Mouse (Mus musculus) limb, embryonic 12.5 days (tissue): ENCODE measurements around the gene Kcna10. TPM values are rescaled to one million over a fixed set of nuclear protein-coding genes. Genes with fewer than 3 reads are reported as not detected.

ENCODE experiments used
- ATAC-seq: fragments of 200-750 bp; cut with Nextera tagmentation; 2 replicates; pipeline ENCODE4 v1.8.0; 2017; ENCODE audit warnings: low read depth, moderate TSS enrichment; ENCODE audit not compliant: insufficient number of reproducible peaks, insufficient read depth, low FRiP score, low TSS enrichment
- H3K27ac ChIP-seq: fragments of 300-500 bp; sonication (generic); 2 replicates; pipeline ENCODE4 v1.5.1; 2016; ENCODE audit warnings: mild to moderate bottlenecking, moderate library complexity
- H3K27me3 ChIP-seq: fragments of 300-500 bp; sonication (generic); 2 replicates; pipeline ENCODE4 v1.6.1; 2016; ENCODE audit warnings: mild to moderate bottlenecking, moderate library complexity
- H3K36me3 ChIP-seq: fragments of 300-500 bp; sonication (generic); 2 replicates; pipeline ENCODE4 v1.6.1; 2016; ENCODE audit warnings: mild to moderate bottlenecking, moderate library complexity
- H3K4me1 ChIP-seq: fragments of 300-500 bp; sonication (generic); replicated peaks from 2 replicates; pipeline ENCODE4 v1.6.1; 2016
- H3K4me2 ChIP-seq: fragments of 300-500 bp; sonication (generic); 2 replicates; pipeline ENCODE4 v1.6.1; 2016; ENCODE audit warnings: mild to moderate bottlenecking, moderate library complexity
- H3K4me3 ChIP-seq: fragments of 300-500 bp; sonication (generic); replicated peaks from 2 replicates; pipeline ENCODE4 v1.5.1; 2016; ENCODE audit warnings: mild to moderate bottlenecking
- H3K9ac ChIP-seq: fragments of 300-500 bp; sonication (generic); replicated peaks from 2 replicates; pipeline ENCODE4 v1.6.1; 2016; ENCODE audit warnings: mild to moderate bottlenecking, moderate library complexity
- H3K9me3 ChIP-seq: fragments of 300-500 bp; sonication (generic); 2 replicates; pipeline ENCODE4 v1.6.1; 2016; ENCODE audit warnings: mild to moderate bottlenecking, moderate library complexity
- WGBS: fragments of 180-500 bp; shearing (Covaris S2); methylation state at CpG from one replicate; pipeline ENCODE4 v1.1.7; 2016; 5-methylcytosine and 5-hydroxymethylcytosine counted together
- polyA plus RNA-seq: library from polyadenylated mRNA; unstranded; fragments of >200 nt; fragmentation: Nextera tagmentation; extraction: Ambion mirVana; gene quantifications from 2 replicates; pipeline ENCODE4 v1.2.1, GENCODE M21; 2016

Gene Kcna10
- polyA plus RNA-seq, 1 experiment from 2014 or later, result not detected

DNA sequence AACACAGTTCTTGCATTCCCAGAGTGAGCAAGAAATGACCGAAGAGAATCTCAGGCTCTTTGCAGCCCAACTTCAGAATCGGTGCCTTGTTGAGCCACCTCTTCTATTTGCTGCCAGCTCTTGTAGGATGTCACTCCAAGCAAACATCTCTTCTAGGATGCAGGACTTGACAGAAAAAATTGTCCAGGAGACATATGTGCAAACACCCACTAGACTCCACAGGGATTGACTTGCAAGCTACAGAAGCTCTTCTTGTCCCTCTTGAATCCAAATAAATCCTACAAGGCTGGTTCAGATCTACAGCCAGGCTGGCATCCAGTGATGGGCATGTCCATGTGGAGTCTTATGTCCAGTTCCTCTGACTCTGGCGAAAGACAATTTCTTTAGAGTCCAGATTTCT is 21.6 kb downstream of the Kcna10 start:
- H3K4me2 ChIP-seq, result no peak overlapping the region
- H3K27ac ChIP-seq, result no peak overlapping the region
- no peak for ATAC-seq
- no peaks in the 10 kb centered on the region for H3K36me3 ChIP-seq
- no peak overlapping the region for H3K4me3 ChIP-seq
- H3K9ac ChIP-seq, result no peak overlapping the region
- no peaks in the 10 kb centered on the region for H3K27me3 ChIP-seq
- WGBS, result 82% methylated on average over 3 of the region's 3 CpGs
- no peaks in the 10 kb centered on the region for H3K9me3 ChIP-seq
- no peaks in the 10 kb centered on the region for H3K4me1 ChIP-seq

DNA sequence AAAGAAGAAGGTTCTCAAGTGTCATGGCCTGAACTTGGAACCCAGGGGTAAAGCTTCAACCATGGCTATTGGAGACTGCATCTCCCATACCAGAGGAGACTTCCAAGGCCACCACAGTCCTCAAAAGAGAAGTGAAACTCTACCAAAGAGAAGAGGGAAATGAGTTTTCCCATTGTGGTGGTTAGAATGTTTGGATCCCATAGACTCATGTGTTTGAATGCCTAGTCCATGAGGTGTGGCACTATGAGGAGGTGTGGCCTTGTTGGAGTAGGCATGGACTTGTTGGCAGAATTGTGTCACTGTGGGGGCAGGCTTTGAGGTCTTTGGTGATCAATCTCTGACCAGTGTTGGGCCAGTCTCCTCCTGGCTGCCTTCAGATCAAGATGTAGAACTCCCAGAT is 22.3 kb downstream of the Kcna10 start:
- Histone ChIP-seq H3K9me3 (no peaks in the 10 kb centered on the region), H3K9ac (no peak overlapping the region), H3K27me3 (no peaks in the 10 kb centered on the region), H3K27ac (no peak overlapping the region), H3K36me3 (no peaks in the 10 kb centered on the region), H3K4me1 (no peaks in the 10 kb centered on the region), H3K4me3 (no peak overlapping the region), H3K4me2 (no peak overlapping the region)
- ATAC-seq, result no peak

DNA sequence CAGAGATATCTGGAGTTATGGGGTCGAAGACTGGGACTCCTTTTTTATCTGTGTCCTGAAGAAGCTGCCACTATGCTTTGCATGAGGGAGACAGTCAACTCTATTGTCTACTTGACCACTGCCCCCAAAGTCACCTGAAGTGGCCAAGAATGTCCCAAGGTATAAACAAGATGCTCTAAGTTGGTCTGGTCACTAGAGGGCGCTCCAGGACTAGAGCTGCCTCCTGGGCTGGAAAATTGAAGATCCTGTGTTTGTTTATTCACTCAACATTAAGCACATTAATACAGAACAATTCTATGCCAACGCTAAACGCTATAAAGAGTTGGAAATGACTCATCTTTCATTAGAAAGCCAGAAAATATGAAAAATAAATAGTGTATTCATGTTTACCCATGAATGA is 23.1 kb downstream of the Kcna10 start:
- Histone ChIP-seq H3K9ac (no peak overlapping the region), H3K27me3 (no peaks in the 10 kb centered on the region), H3K4me1 (no peaks in the 10 kb centered on the region), H3K36me3 (no peaks in the 10 kb centered on the region), H3K9me3 (no peaks in the 10 kb centered on the region), H3K4me2 (no peak overlapping the region), H3K4me3 (no peak overlapping the region), H3K27ac (no peak overlapping the region)
- ATAC-seq, result no peak
- 13% methylated on average over 4 of the region's 4 CpGs for WGBS

DNA sequence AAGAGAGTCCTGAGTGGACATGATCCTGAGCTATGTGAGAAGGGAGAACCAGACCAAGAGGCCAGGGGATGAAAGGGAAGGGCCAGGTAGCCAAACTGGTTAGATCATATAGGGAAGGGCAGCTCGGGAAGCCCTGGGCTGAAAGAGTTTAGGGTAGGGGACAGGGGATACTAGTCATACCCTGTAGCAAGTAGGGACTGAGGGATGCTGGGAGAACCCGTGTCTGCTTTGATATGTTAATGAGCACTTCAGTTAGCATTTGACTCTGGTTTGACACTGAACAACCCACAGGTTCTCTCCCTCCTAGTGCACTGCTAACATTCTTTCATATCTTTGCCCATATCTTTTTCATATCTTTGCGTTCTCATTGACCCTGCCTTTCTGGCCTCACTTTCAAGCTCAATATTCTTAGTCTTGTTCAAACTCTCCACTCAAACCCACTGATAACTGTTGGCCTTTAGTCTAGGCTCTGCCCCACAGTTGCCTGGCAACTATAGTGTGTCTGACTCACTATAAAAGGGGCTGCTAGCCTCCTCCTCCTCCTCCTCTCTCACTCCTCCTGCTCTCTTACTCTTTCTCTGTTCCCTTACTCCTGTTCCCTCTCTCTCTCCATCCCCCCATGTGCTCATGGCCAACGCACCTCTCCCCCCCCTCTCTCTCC is 23.8 kb downstream of the Kcna10 start:
- Histone ChIP-seq H3K27me3 (no peaks in the 10 kb centered on the region), H3K27ac (no peak overlapping the region), H3K4me1 (no peaks in the 10 kb centered on the region), H3K36me3 (no peaks in the 10 kb centered on the region), H3K9me3 (no peaks in the 10 kb centered on the region), H3K4me3 (no peak overlapping the region), H3K4me2 (no peak overlapping the region), H3K9ac (no peak overlapping the region)
- 48% methylated on average over 4 of the region's 4 CpGs for WGBS
- no peak for ATAC-seq

DNA sequence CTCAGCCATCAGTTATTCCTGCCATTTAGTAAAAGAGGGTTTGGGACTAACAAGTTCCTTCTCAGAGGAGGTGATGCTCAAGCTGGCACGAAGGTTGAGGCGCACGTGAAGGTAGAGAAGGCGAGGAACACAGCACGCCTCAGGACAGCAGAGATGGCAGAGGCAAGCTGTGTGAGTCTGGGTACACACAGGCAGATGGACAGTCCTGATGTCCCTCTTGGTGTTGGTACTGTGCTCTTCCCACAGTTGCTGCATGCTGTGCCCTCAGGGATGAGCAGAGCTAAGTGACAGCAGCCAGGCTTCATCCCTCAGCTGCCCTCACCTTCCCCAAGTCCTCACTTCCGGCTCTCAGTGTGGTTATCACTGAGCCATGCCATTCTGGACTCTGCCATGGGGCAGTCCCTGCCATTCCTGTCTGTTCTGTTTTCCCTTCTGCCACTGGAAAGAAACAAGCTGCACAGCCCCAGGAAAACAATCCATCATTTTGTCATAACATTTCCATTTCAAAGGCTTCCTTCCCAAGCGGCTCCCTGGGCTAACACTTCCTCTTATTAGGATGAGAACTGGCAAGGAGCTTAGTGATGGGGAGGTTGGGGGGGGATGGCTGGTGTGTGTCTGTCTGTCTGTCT is 24.9 kb downstream of the Kcna10 start:
- no peaks in the 10 kb centered on the region for H3K36me3 ChIP-seq
- 63% methylated on average over 7 of the region's 7 CpGs for WGBS
- no peak overlapping the region for H3K4me2 ChIP-seq
- H3K27me3 ChIP-seq, result no peaks in the 10 kb centered on the region
- no peaks in the 10 kb centered on the region for H3K9me3 ChIP-seq
- H3K4me1 ChIP-seq, result no peaks in the 10 kb centered on the region
- no peak overlapping the region for H3K27ac ChIP-seq
- no peak overlapping the region for H3K9ac ChIP-seq
- H3K4me3 ChIP-seq, result no peak overlapping the region
- no peak for ATAC-seq

DNA sequence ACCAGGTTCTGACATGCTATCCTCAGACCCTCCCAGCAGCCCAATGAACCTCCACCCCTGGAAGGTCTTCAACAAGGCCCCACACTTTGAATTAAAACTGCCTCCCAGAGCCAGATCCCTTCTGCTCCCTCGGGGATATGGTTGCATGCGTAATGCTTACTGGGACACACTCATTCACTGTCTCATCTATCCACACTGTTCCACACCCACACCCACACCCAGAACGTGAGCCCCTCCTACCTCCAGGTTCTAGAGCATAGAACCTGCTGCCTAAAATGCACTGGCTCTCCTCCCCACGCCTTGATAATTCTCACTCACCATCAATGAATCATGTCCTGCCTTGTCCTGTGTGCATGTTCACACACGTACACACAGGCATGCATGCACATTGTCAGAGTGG is 31.8 kb downstream of the Kcna10 start:
- no peaks in the 10 kb centered on the region for H3K4me1 ChIP-seq
- H3K36me3 ChIP-seq, result no peaks in the 10 kb centered on the region
- no peak for ATAC-seq
- no peaks in the 10 kb centered on the region; the same call in 1 of the 2 replicates for H3K27me3 ChIP-seq
- no peak overlapping the region for H3K27ac ChIP-seq
- H3K4me3 ChIP-seq, result no peak overlapping the region
- H3K9ac ChIP-seq, result no peak overlapping the region
- 81% methylated on average over 5 of the region's 5 CpGs for WGBS
- H3K4me2 ChIP-seq, result no peak overlapping the region
- H3K9me3 ChIP-seq, result no peaks in the 10 kb centered on the region

DNA sequence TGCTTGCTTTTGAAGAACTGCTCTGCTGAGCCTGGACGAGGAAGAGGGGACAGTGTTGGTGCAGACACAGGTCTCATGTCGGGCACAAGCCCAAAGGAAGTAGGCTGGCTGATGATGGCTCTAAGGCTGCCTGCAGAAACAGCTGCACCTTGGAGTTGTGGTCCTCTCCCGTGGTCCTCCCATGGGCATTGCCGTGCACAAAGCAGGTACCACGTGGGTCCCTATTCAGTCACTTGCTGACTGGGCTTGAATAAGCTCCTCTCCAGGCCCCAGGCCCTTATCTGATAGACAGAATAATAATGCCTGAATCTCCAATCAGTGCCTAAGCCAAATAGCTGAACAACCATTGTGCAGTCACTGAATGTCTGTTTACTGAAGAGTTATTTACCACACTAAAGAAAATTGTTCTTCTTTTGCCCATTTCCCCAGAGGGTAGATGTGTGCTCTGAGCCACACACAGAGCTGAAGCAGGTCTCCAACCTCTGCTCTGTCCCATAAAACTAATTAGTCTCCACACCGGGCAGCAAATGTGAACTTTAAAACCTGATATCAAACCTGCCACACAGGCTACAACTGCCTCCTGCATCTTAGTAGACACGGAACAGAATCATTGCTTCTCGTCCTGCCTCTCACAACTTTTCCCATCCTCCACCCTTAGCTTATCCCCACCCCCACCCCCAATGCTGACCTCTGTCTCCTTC is 33.7 kb downstream of the Kcna10 start:
- no peak overlapping the region for H3K27ac ChIP-seq
- no peak overlapping the region for H3K4me2 ChIP-seq
- H3K27me3 ChIP-seq, result no peaks in the 10 kb centered on the region; the same call in 1 of the 2 replicates
- ATAC-seq, result no peak
- no peaks in the 10 kb centered on the region for H3K9me3 ChIP-seq
- no peak overlapping the region for H3K4me3 ChIP-seq
- no peaks in the 10 kb centered on the region for H3K4me1 ChIP-seq
- no peak overlapping the region for H3K9ac ChIP-seq
- H3K36me3 ChIP-seq, result no peaks in the 10 kb centered on the region
- WGBS, result 66% methylated on average over 8 of the region's 8 CpGs

DNA sequence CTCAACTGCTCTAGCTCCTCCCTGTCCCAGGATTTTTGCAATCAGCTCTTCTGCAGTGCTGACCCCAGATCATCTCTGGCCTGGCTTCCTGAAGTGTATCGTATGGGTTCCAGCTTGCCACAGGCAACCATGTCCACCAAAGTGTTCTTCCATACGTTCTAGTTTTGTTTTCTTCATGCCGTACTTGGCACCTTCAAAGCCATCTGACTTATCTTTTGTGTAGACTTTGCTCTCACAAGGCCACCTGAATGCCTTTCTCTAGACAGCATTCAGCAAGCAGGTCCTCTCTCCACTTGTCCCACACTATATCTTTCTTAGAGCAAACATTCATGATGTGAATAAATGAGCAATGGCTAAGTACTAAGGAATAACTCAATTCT is 34.2 kb downstream of the Kcna10 start:
- no peaks in the 10 kb centered on the region for H3K4me1 ChIP-seq
- H3K9ac ChIP-seq, result no peak overlapping the region
- H3K27ac ChIP-seq, result no peak overlapping the region
- no peak for ATAC-seq
- H3K4me3 ChIP-seq, result no peak overlapping the region
- no peak overlapping the region for H3K4me2 ChIP-seq
- no peaks in the 10 kb centered on the region; the same call in 1 of the 2 replicates for H3K27me3 ChIP-seq
- no peaks in the 10 kb centered on the region for H3K9me3 ChIP-seq
- no peaks in the 10 kb centered on the region for H3K36me3 ChIP-seq
- 84% methylated on average over 3 of the region's 3 CpGs for WGBS

DNA sequence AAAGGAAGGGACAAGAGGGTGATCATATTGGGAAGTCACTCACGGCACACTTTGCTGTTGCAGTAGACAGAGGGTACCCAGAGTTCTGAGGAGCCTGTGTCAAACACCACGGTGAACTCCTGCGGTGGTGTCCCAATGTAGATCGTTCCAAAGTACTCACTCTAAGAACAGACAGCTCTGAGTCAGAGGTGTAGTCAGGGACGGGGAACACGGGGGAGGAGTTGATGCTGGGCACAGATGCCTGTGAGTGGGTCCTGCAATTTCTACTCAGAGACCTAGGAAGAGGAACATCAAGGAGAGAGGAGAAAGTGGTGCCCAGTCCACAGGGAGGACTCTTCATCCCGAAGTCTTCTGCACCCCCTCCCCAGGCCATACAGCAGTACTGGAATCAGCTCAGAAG is 35.7 kb downstream of the Kcna10 start:
- no peak overlapping the region for H3K4me3 ChIP-seq
- no peak overlapping the region for H3K4me2 ChIP-seq
- H3K4me1 ChIP-seq, result no peaks in the 10 kb centered on the region
- no peaks in the 10 kb centered on the region for H3K9me3 ChIP-seq
- no peaks in the 10 kb centered on the region for H3K36me3 ChIP-seq
- H3K9ac ChIP-seq, result no peak overlapping the region
- WGBS, result 92% methylated on average over 7 of the region's 7 CpGs
- H3K27me3 ChIP-seq, result no peaks in the 10 kb centered on the region; the same call in 1 of the 2 replicates
- ATAC-seq, result no peak
- H3K27ac ChIP-seq, result no peak overlapping the region

DNA sequence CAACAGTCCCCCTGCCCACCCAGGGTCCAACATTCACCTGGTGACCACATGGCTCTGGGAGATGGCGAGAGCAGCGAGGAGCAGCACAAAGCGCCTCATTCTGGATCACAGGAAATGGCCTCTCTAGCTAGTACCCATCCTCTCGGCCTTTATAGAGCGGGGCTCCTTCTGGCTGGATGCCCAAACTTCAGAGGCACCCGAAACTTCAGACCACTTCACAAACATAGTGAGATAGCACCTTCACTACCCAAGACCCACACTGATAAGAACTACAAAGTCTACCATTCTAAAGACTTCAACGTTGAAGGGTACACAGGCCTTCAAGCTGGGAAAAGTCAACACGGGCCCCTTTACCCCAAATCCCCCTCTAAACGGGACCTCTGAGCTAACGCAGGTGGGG is 38.8 kb downstream of the Kcna10 start, which contains the start of gene Cym:
Cym (minus strand) TSS at position 125 of the 400 bp plus-strand sequence.
- no peak for ATAC-seq
- no peak within 1 kb of the TSS for H3K9ac ChIP-seq
- no peak within 1 kb of the TSS for H3K27ac ChIP-seq
- H3K4me2 ChIP-seq, result no peak within 1 kb of the TSS
- 82% methylated on average over 10 of the region's 10 CpGs for WGBS
- no peaks in the 10 kb centered on the region for H3K4me1 ChIP-seq
- no peaks in the 10 kb centered on the region; the same call in 1 of the 2 replicates for H3K27me3 ChIP-seq
- H3K4me3 ChIP-seq, result no peak within 1 kb of the TSS
- no peaks in the 10 kb centered on the region for H3K36me3 ChIP-seq
- H3K9me3 ChIP-seq, result no peaks in the 10 kb centered on the region; the same call in 1 of the 2 replicates

DNA sequence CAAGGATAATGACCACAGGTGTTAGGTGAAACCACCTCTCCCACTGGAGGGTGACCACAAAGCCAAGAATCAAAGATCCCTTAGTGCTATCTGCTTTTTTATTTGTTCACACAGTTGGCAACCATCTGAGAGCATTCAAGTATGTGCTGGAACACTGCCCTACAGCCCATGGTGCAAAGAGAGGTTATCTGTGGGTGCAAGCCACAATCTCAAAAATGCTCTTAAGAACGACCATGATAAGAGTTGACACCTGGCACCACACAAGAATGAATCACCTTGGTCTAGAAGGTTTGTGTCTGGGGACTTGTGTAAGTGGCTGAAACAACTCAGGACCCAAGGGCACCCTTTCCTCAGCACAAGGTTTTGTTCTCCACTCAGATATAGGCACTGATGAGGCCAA is 40.4 kb downstream of the Kcna10 start:
- Histone ChIP-seq H3K27me3 (no peaks in the 10 kb centered on the region; the same call in 1 of the 2 replicates), H3K9me3 (no peaks in the 10 kb centered on the region; the same call in 1 of the 2 replicates), H3K4me3 (no peak overlapping the region), H3K4me2 (no peak overlapping the region), H3K9ac (no peak overlapping the region), H3K4me1 (no peaks in the 10 kb centered on the region), H3K27ac (no peak overlapping the region), H3K36me3 (no peaks in the 10 kb centered on the region)
- no peak for ATAC-seq
- 80% methylated on average over 1 of the region's 1 CpGs for WGBS
